In the genomic region with DNA sequence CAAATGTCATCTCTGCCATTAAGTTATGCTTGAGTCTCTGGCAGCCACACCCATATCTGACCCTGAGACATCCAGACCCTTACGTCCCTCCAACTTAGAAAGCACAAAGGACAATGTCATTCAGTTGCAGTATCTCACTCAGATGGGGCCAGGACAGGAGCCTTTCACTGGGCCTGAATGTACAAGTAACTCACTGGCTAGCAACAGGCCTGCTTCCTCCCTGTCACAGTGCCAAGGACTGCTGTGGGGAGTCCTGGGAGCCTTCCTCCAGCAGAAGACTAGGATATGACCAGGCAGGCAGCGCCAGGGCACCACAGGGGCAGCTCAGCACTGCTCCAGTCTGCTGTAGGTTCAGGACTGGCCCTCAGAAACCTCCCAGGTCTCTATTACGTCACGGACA, we compare ENCODE assay signal across 16 mouse cellular contexts. TPM values are rescaled to one million over a fixed set of nuclear protein-coding genes. Genes with fewer than 3 reads are reported as not detected.
DNase-seq lines count a peak whose midpoint lies in the region; ATAC-seq and TF ChIP-seq lines count a peak whose summit lies in the region.
"Had no signal": no experiment of that assay in that cellular context is flagged by ENCODE, and none has a peak within 500 bp of the region (broad histone marks: within the 10 kb centered on the region; RNA-seq: fewer than 3 reads in every experiment).

No protein-coding gene starts in this region.

- H3K79me2 ChIP-seq in CH12.LX (replicated peaks; ENCODE audit: control insufficient read depth, extremely low read depth, insufficient read depth, poor library complexity, severe bottlenecking), result no peaks in the 10 kb centered on the region

- 94% methylated on average over 4 of the region's 4 CpGs for WGBS in midbrain, embryonic 15.5 days

- dilution Hi-C loops in CH12.LX (cut with MboI; ENCODE audit: extremely low pct_ligation_motif_present, extremely low pct_unique_long_range_greater_than_20kb, low sequenced_read_pairs), result no loop called here

- no peaks in the 10 kb centered on the region for H3K4me1 ChIP-seq in CH12.LX (ENCODE audit: control insufficient read depth in 1 of 2, insufficient read depth in 2 of 2)
- peaks cover 6% of the 10 kb centered on the region for H3K4me1 ChIP-seq in cortical plate, adult 2 months (ENCODE audit: control insufficient read depth, insufficient read depth, low read length)
- no peaks in the 10 kb centered on the region for H3K4me1 ChIP-seq in midbrain, embryonic 15.5 days
- H3K4me1 ChIP-seq: hindbrain, embryonic 15.5 days; midbrain, embryonic 12.5 days; neural tube, embryonic 12.5 days had no signal

- no peaks in the 10 kb centered on the region for H3K9me3 ChIP-seq in CH12.LX (replicated peaks; ENCODE audit: low read length)
- H3K9me3 ChIP-seq in midbrain, embryonic 15.5 days, result no peaks in the 10 kb centered on the region
- H3K9me3 ChIP-seq: hindbrain, embryonic 15.5 days; liver, embryonic 13.5 days; midbrain, embryonic 12.5 days; neural tube, embryonic 12.5 days had no signal

- in situ Hi-C loops in CH12.LX (cut with MboI; ENCODE audit: low pct_ligation_motif_present, low pct_unique_long_range_greater_than_20kb, low sequenced_read_pairs), result no loop called here

- peak; percentile 30; the same call in 1 of the 2 replicates for TF ChIP-seq POLR2A in CH12.LX (IDR thresholded peaks at IDR 0.05; ENCODE audit: low read depth, low read length)
- TF ChIP-seq POLR2A in cortical plate, adult 2 months (IDR thresholded peaks at IDR 0.05; ENCODE audit: extremely low read depth, insufficient read depth, low read length), result no peak

- no peak overlapping the region for H3K9ac ChIP-seq in CH12.LX (ENCODE audit: insufficient read depth, low read depth)
- no peak overlapping the region for H3K9ac ChIP-seq in midbrain, embryonic 15.5 days
- H3K9ac ChIP-seq: hindbrain, embryonic 15.5 days; liver, embryonic 13.5 days; midbrain, embryonic 12.5 days; neural tube, embryonic 12.5 days had no signal

- ATAC-seq in midbrain, embryonic 15.5 days (replicated peaks), result no peak

- no peak for TF ChIP-seq CTCF in CH12.LX (conservative IDR thresholded peaks at IDR 0.05 in 1 of 2, IDR thresholded peaks at IDR 0.05 in 1 of 2; ENCODE audit: low read depth in 2 of 2, low read length in 2 of 2)
- TF ChIP-seq CTCF in cortical plate, adult 2 months (IDR thresholded peaks at IDR 0.05; ENCODE audit: extremely low read depth, insufficient read depth, low read length), result no peak

- TF ChIP-seq RAD21 in CH12.LX (IDR thresholded peaks at IDR 0.05; ENCODE audit: low read depth, low read length), result no peak

- H3K27me3 ChIP-seq in CH12.LX (replicated peaks), result no peaks in the 10 kb centered on the region
- H3K27me3 ChIP-seq in midbrain, embryonic 15.5 days (replicated peaks), result no peaks in the 10 kb centered on the region
- H3K27me3 ChIP-seq: hindbrain, embryonic 15.5 days; liver, embryonic 13.5 days; midbrain, embryonic 12.5 days; neural tube, embryonic 12.5 days had no signal

- H3K27ac ChIP-seq in CH12.LX (ENCODE audit: insufficient read depth, low read depth), result no peak overlapping the region
- H3K27ac ChIP-seq in cortical plate, adult 2 months (ENCODE audit: insufficient read depth, low read length), result peak overlapping the region; percentile 52
- H3K27ac ChIP-seq in midbrain, embryonic 15.5 days, result no peak overlapping the region
- H3K27ac ChIP-seq: hindbrain, embryonic 15.5 days; liver, embryonic 13.5 days; midbrain, embryonic 12.5 days; neural tube, embryonic 12.5 days had no signal

- no peak overlapping the region for H3K4me3 ChIP-seq in CH12.LX (replicated peaks in 1 of 3; ENCODE audit: low read depth in 2 of 3, low read length in 2 of 3, poor library complexity in 1 of 3)
- H3K4me3 ChIP-seq in cortical plate, adult 2 months (ENCODE audit: insufficient read depth, low read length), result no peak overlapping the region
- no peak overlapping the region for H3K4me3 ChIP-seq in midbrain, embryonic 15.5 days
- H3K4me3 ChIP-seq: hindbrain, embryonic 15.5 days; liver, embryonic 13.5 days; midbrain, embryonic 12.5 days; neural tube, embryonic 12.5 days had no signal

- peak; percentile 16 to 18 for DNase-seq in cerebellum, adult 18-20 months
- no peak for DNase-seq in cerebellum, adult 11 months
- DNase-seq in kidney, postnatal 36 days, result peak; percentile 28 to 57
- DNase-seq in kidney, adult 9 months, result no peak
- no peak for DNase-seq in CH12.LX (ENCODE audit: extremely low read depth)
- DNase-seq in ovary, postnatal 14 days (ENCODE audit: low spot score), result no peak
- DNase-seq: cerebellum, adult 2 months; liver, embryonic 13.5 days; retina, postnatal 1 day; spleen, adult 18-20 months; thymus, adult 18-20 months had no signal

- H3K36me3 ChIP-seq in CH12.LX (replicated peaks in 1 of 2; ENCODE audit: control insufficient read depth in 1 of 2, insufficient read depth in 1 of 2, low read length in 1 of 2), result peaks cover 92 to 95% of the 10 kb centered on the region in 2 experiments
- H3K36me3 ChIP-seq in midbrain, embryonic 15.5 days (replicated peaks), result peaks cover 58% of the 10 kb centered on the region

- H3K4me2 ChIP-seq in CH12.LX (ENCODE audit: insufficient read depth, low read depth, poor library complexity, severe bottlenecking), result no peak overlapping the region
- H3K4me2 ChIP-seq in midbrain, embryonic 15.5 days, result no peak overlapping the region
- H3K4me2 ChIP-seq: hindbrain, embryonic 15.5 days; liver, embryonic 13.5 days; midbrain, embryonic 12.5 days; neural tube, embryonic 12.5 days had no signal

- no peak for TF ChIP-seq EP300 in CH12.LX (IDR thresholded peaks at IDR 0.05; ENCODE audit: low read length)

TF ChIP-seq in CH12.LX, 34 proteins besides CTCF, POLR2A, EP300 and RAD21:
- TF ChIP-seq ZMIZ1 (IDR thresholded peaks at IDR 0.05; ENCODE audit: low read depth, low read length), result no peak
- TF ChIP-seq POLR2AphosphoS2 (IDR thresholded peaks at IDR 0.05; ENCODE audit: low read depth, low read length), result peak; percentile 13; the same call in 1 of the 2 replicates

RNA-seq across cellular contexts. Expression of a gene that starts 10.9 kb away (rescaled TPM):
- 86.7 and 102 TPM in 2 replicates for total RNA-seq in CH12.LX (2012; rRNA removed)
- total RNA-seq in CH12.LX (2014; rRNA removed), result 58.9 and 64.5 TPM in 2 replicates
- polyA plus RNA-seq in CH12.LX (2012; ENCODE audit: insufficient read length, low read depth), result 267 and 280 TPM in 2 replicates
- 74.2 and 92.2 TPM in 2 replicates for polyA plus RNA-seq in cortical plate, adult 2 months (2012; rRNA removed)
- 102 and 117 TPM in 2 replicates for polyA plus RNA-seq in midbrain, embryonic 15.5 days (2015; fragmentation: Nextera tagmentation; extraction: Ambion mirVana)

RNA-seq across cellular contexts. Expression of a gene that starts 11.0 kb away (rescaled TPM):
- total RNA-seq in CH12.LX (2012; rRNA removed) (155 and 209 TPM in 2 replicates), CH12.LX (2014; rRNA removed) (282 and 342 TPM in 2 replicates)
- 211 and 249 TPM in 2 replicates for polyA plus RNA-seq in CH12.LX (2012; ENCODE audit: insufficient read length, low read depth)
- 104 and 105 TPM in 2 replicates for polyA plus RNA-seq in cortical plate, adult 2 months (2012; rRNA removed)
- polyA plus RNA-seq in midbrain, embryonic 15.5 days (2015; fragmentation: Nextera tagmentation; extraction: Ambion mirVana), result 175 and 176 TPM in 2 replicates

RNA-seq across cellular contexts. Expression of a gene that starts 15.1 kb away (rescaled TPM):
- total RNA-seq in CH12.LX (2012; rRNA removed) (516 and 548 TPM in 2 replicates), CH12.LX (2014; rRNA removed) (317 and 330 TPM in 2 replicates)
- polyA plus RNA-seq in CH12.LX (2012; ENCODE audit: insufficient read length, low read depth), result 441 and 472 TPM in 2 replicates
- polyA plus RNA-seq in cortical plate, adult 2 months (2012; rRNA removed), result 74.5 and 84.6 TPM in 2 replicates
- 59.5 and 73.1 TPM in 2 replicates for polyA plus RNA-seq in midbrain, embryonic 15.5 days (2015; fragmentation: Nextera tagmentation; extraction: Ambion mirVana)

RNA-seq across cellular contexts. Expression of a gene that starts 37.8 kb away (rescaled TPM):
- 13.9 and 15.3 TPM in 2 replicates for total RNA-seq in CH12.LX (2012; rRNA removed)
- 10.6 and 11.4 TPM in 2 replicates for total RNA-seq in CH12.LX (2014; rRNA removed)
- 11.7 and 12.3 TPM in 2 replicates for polyA plus RNA-seq in CH12.LX (2012; ENCODE audit: insufficient read length, low read depth)
- 16.4 and 18.5 TPM in 2 replicates for polyA plus RNA-seq in cortical plate, adult 2 months (2012; rRNA removed)
- 25.0 and 26.5 TPM in 2 replicates for polyA plus RNA-seq in midbrain, embryonic 15.5 days (2015; fragmentation: Nextera tagmentation; extraction: Ambion mirVana)

RNA-seq across cellular contexts. Expression of a gene that starts 37.9 kb away (rescaled TPM):
- total RNA-seq in CH12.LX (2012; rRNA removed), result 59.2 and 68.4 TPM in 2 replicates
- total RNA-seq in CH12.LX (2014; rRNA removed), result 70.7 and 75.2 TPM in 2 replicates
- 54.6 and 56.3 TPM in 2 replicates for polyA plus RNA-seq in CH12.LX (2012; ENCODE audit: insufficient read length, low read depth)
- 39.1 and 43.0 TPM in 2 replicates for polyA plus RNA-seq in cortical plate, adult 2 months (2012; rRNA removed)
- polyA plus RNA-seq in midbrain, embryonic 15.5 days (2015; fragmentation: Nextera tagmentation; extraction: Ambion mirVana), result 53.6 and 57.7 TPM in 2 replicates

Comparison
In these comparisons a context has a peak if more than half of its experiments do, and no peak if none do; other contexts are left out.
1. DNase-seq: peak in cerebellum, adult 18-20 months (2 of 2) and kidney, postnatal 36 days (2 of 2); none in cerebellum, adult 11 months (single experiment), kidney, adult 9 months (single experiment), CH12.LX (single experiment) and ovary, postnatal 14 days (single experiment).